Mouse (Mus musculus): Measurements from ENCODE around the gene Ldha. TPM values are rescaled to one million over a fixed set of nuclear protein-coding genes. Genes with fewer than 3 reads are reported as not detected.
"Not testable (repeated sequence)": the region's sequence is repeated elsewhere in the genome, so short reads cannot be mapped to it uniquely, and the experiment has no call there.

The Ldha gene
- polyA plus RNA-seq, 1 experiment from 2014 or later: 1,988 TPM

- Histone ChIP-seq H3K4me1 (ENCODE audit: insufficient read depth) (no peaks in the 10 kb centered on the region), H3K9ac (replicated peaks) (no peak overlapping the region), H3K4me3 (ENCODE audit: low read depth, low read length) (no peak overlapping the region), H3K27ac (ENCODE audit: low read depth) (no peak overlapping the region), H3K4me2 (ENCODE audit: low read depth, low read length) (no peak overlapping the region), H3K27me3 (ENCODE audit: insufficient read depth, low read length) (no peaks in the 10 kb centered on the region), H3K9me3 (ENCODE audit: low read length) (no peaks in the 10 kb centered on the region), H3K36me3 (replicated peaks; ENCODE audit: insufficient read depth, low read length) (peaks cover 18% of the 10 kb centered on the region)
- no peak for DNase-seq
- TF ChIP-seq EP300 (IDR thresholded peaks at IDR 0.05; ENCODE audit: low read depth) (no peak), CTCF (IDR thresholded peaks at IDR 0.05; ENCODE audit: low read depth) (no peak)
- ATAC-seq: no peak
- 64% methylated on average over 6 of the region's 6 CpGs for WGBS (ENCODE audit: insufficient replicate concordance)
Observed at GRCm38 (mm10) chr7:46859031-46859430, 17.8 kb downstream of the Ldha start.

- DNase-seq: no peak
- no peaks in the 10 kb centered on the region for H3K9me3 ChIP-seq (ENCODE audit: low read length)
- peaks cover 3% of the 10 kb centered on the region for H3K36me3 ChIP-seq (replicated peaks; ENCODE audit: insufficient read depth, low read length)
- no peak within 1 kb of the TSS for H3K27ac ChIP-seq (ENCODE audit: low read depth)
- H3K4me3 ChIP-seq (ENCODE audit: low read depth, low read length): no peak within 1 kb of the TSS
- TF ChIP-seq CTCF (IDR thresholded peaks at IDR 0.05; ENCODE audit: low read depth) (no peak), EP300 (IDR thresholded peaks at IDR 0.05; ENCODE audit: low read depth) (no peak)
- H3K4me2 ChIP-seq (ENCODE audit: low read depth, low read length): no peak within 1 kb of the TSS
- H3K27me3 ChIP-seq (ENCODE audit: insufficient read depth, low read length): no peaks in the 10 kb centered on the region
- no peak for ATAC-seq
- 55% methylated on average over 10 of the region's 10 CpGs for WGBS (ENCODE audit: insufficient replicate concordance)
- H3K9ac ChIP-seq (replicated peaks): no peak within 1 kb of the TSS
- no peaks in the 10 kb centered on the region for H3K4me1 ChIP-seq (ENCODE audit: insufficient read depth)
Observed at GRCm38 (mm10) chr7:46860996-46861395, 19.7 kb downstream of the Ldha start, which contains the start of gene Ldhc. TSS of gene Ldhc (plus strand) at chr7:46861203.

GRCm38 (mm10) chr7:46871988-46872387, 30.7 kb downstream of the Ldha start:
- no peaks in the 10 kb centered on the region for H3K36me3 ChIP-seq (replicated peaks; ENCODE audit: insufficient read depth, low read length)
- no peak for ATAC-seq
- H3K9ac ChIP-seq (replicated peaks): no peak overlapping the region
- no peaks in the 10 kb centered on the region for H3K4me1 ChIP-seq (ENCODE audit: insufficient read depth)
- no peak overlapping the region for H3K27ac ChIP-seq (ENCODE audit: low read depth)
- no peak overlapping the region for H3K4me3 ChIP-seq (ENCODE audit: low read depth, low read length)
- H3K4me2 ChIP-seq (ENCODE audit: low read depth, low read length): no peak overlapping the region
- no peaks in the 10 kb centered on the region for H3K27me3 ChIP-seq (ENCODE audit: insufficient read depth, low read length)
- DNase-seq: no peak
- TF ChIP-seq CTCF (IDR thresholded peaks at IDR 0.05; ENCODE audit: low read depth) (no peak), EP300 (IDR thresholded peaks at IDR 0.05; ENCODE audit: low read depth) (no peak)
- no peaks in the 10 kb centered on the region for H3K9me3 ChIP-seq (ENCODE audit: low read length)
- whole genome bisulfite sequencing (ENCODE audit: insufficient replicate concordance): 38% methylated on average over 4 of the region's 4 CpGs

- no peaks in the 10 kb centered on the region for H3K36me3 ChIP-seq (replicated peaks; ENCODE audit: insufficient read depth, low read length)
- no peak overlapping the region for H3K4me2 ChIP-seq (ENCODE audit: low read depth, low read length)
- no peak overlapping the region for H3K9ac ChIP-seq (replicated peaks)
- H3K4me1 ChIP-seq (ENCODE audit: insufficient read depth): no peaks in the 10 kb centered on the region; the same call in none of the 2 replicates
- H3K4me3 ChIP-seq (ENCODE audit: low read depth, low read length): no peak overlapping the region
- ATAC-seq: no peak
- no peaks in the 10 kb centered on the region for H3K9me3 ChIP-seq (ENCODE audit: low read length)
- TF ChIP-seq CTCF (IDR thresholded peaks at IDR 0.05; ENCODE audit: low read depth): no peak
- TF ChIP-seq EP300 (IDR thresholded peaks at IDR 0.05; ENCODE audit: low read depth): no peak
- WGBS (ENCODE audit: insufficient replicate concordance): 54% methylated on average over 4 of the region's 4 CpGs
- no peak for DNase-seq
- H3K27me3 ChIP-seq (ENCODE audit: insufficient read depth, low read length): no peaks in the 10 kb centered on the region
- H3K27ac ChIP-seq (ENCODE audit: low read depth): no peak overlapping the region
Observed at GRCm38 (mm10) chr7:46876841-46877240, 35.6 kb downstream of the Ldha start.

- Histone ChIP-seq H3K27me3 (ENCODE audit: insufficient read depth, low read length) (no peaks in the 10 kb centered on the region), H3K36me3 (replicated peaks; ENCODE audit: insufficient read depth, low read length) (no peaks in the 10 kb centered on the region), H3K9me3 (ENCODE audit: low read length) (no peaks in the 10 kb centered on the region), H3K27ac (ENCODE audit: low read depth) (no peak overlapping the region), H3K4me2 (ENCODE audit: low read depth, low read length) (no peak overlapping the region), H3K9ac (replicated peaks) (no peak overlapping the region), H3K4me3 (ENCODE audit: low read depth, low read length) (no peak overlapping the region), H3K4me1 (ENCODE audit: insufficient read depth) (no peaks in the 10 kb centered on the region; the same call in none of the 2 replicates)
- TF ChIP-seq EP300 (IDR thresholded peaks at IDR 0.05; ENCODE audit: low read depth): no peak
- TF ChIP-seq CTCF (IDR thresholded peaks at IDR 0.05; ENCODE audit: low read depth): no peak
- WGBS (ENCODE audit: insufficient replicate concordance): 43% methylated on average over 6 of the region's 6 CpGs
- DNase-seq: no peak
- no peak for ATAC-seq
Observed at GRCm38 (mm10) chr7:46877255-46877654, 36.0 kb downstream of the Ldha start.

- DNase-seq (no peak), ATAC-seq (no peak)
- Histone ChIP-seq H3K27me3 (ENCODE audit: insufficient read depth, low read length) (no peaks in the 10 kb centered on the region), H3K4me3 (ENCODE audit: low read depth, low read length) (no peak overlapping the region), H3K9ac (replicated peaks) (no peak overlapping the region), H3K9me3 (ENCODE audit: low read length) (no peaks in the 10 kb centered on the region), H3K27ac (ENCODE audit: low read depth) (no peak overlapping the region), H3K36me3 (replicated peaks; ENCODE audit: insufficient read depth, low read length) (0 out of 2 replicates have a peak, but pooled peaks cover 1% of the 10 kb centered on the region), H3K4me2 (ENCODE audit: low read depth, low read length) (no peak overlapping the region), H3K4me1 (ENCODE audit: insufficient read depth) (no peaks in the 10 kb centered on the region; the same call in none of the 2 replicates)
- TF ChIP-seq CTCF (IDR thresholded peaks at IDR 0.05; ENCODE audit: low read depth) (no peak), EP300 (IDR thresholded peaks at IDR 0.05; ENCODE audit: low read depth) (no peak)
- WGBS (ENCODE audit: insufficient replicate concordance): 79% methylated on average over 5 of the region's 5 CpGs
Observed at GRCm38 (mm10) chr7:46879851-46880250, 38.6 kb downstream of the Ldha start.

GRCm38 (mm10) chr7:46880992-46881391, 39.7 kb downstream of the Ldha start:
- no peaks in the 10 kb centered on the region for H3K27me3 ChIP-seq (ENCODE audit: insufficient read depth, low read length)
- no peak overlapping the region for H3K4me3 ChIP-seq (ENCODE audit: low read depth, low read length)
- no peak overlapping the region for H3K27ac ChIP-seq (ENCODE audit: low read depth)
- DNase-seq: no peak
- H3K4me1 ChIP-seq (ENCODE audit: insufficient read depth): no peaks in the 10 kb centered on the region; the same call in none of the 2 replicates
- H3K4me2 ChIP-seq (ENCODE audit: low read depth, low read length): no peak overlapping the region
- H3K9ac ChIP-seq (replicated peaks): no peak overlapping the region
- H3K36me3 ChIP-seq (replicated peaks; ENCODE audit: insufficient read depth, low read length): peaks cover 4% of the 10 kb centered on the region; the same call in 1 of the 2 replicates
- H3K9me3 ChIP-seq (ENCODE audit: low read length): no peaks in the 10 kb centered on the region
- 52% methylated on average over 2 of the region's 2 CpGs for WGBS (ENCODE audit: insufficient replicate concordance)
- ATAC-seq: no peak
- TF ChIP-seq CTCF (IDR thresholded peaks at IDR 0.05; ENCODE audit: low read depth) (no peak), EP300 (IDR thresholded peaks at IDR 0.05; ENCODE audit: low read depth) (no peak)

GRCm38 (mm10) chr7:46881941-46882340, 40.7 kb downstream of the Ldha start:
- H3K27me3 ChIP-seq (ENCODE audit: insufficient read depth, low read length); H3K27ac ChIP-seq (ENCODE audit: low read depth); H3K9ac ChIP-seq (replicated peaks); H3K4me2 ChIP-seq (ENCODE audit: low read depth, low read length); H3K9me3 ChIP-seq (ENCODE audit: low read length); H3K4me3 ChIP-seq (ENCODE audit: low read depth, low read length); ATAC-seq; DNase-seq; H3K4me1 ChIP-seq (ENCODE audit: insufficient read depth): not testable (repeated sequence)
- WGBS (ENCODE audit: insufficient replicate concordance): 81% methylated on average over 6 of the region's 8 CpGs
- H3K36me3 ChIP-seq (replicated peaks; ENCODE audit: insufficient read depth, low read length): peaks cover 13% of the 10 kb centered on the region; the same call in 1 of the 2 replicates

Data from liver, postnatal 0 days (tissue).